Mouse (Mus musculus): ENCODE data around the gene Ifngr1. TPM values are rescaled to one million over a fixed set of nuclear protein-coding genes. Genes with fewer than 3 reads are reported as not detected.
"Not testable (repeated sequence)": the region's sequence is repeated elsewhere in the genome, so short reads cannot be mapped to it uniquely, and the experiment has no call there.

The Ifngr1 gene
- polyA plus RNA-seq, 1 experiment from 2014 or later: 44.0 TPM

DNA sequence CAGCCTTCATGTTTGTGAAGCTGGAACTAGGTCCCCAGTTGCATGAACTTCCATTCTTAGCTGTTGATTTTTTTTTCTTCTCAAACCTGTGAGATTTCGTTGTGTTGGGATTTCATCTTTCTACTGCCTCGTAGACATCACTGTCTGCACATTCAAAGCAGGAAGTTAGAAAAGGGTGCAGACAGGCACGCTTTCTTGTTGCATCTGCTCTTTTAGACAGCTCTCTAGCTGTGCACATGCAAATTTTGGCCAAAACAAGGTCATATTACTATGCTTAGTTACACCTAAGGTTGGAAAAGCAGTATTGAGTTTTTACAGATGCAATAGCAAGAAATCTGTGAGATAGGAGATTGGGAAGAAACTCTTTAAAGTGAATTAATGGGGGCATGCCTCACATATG lies 4.5 kb upstream of the Ifngr1 start:
- no peak for ATAC-seq (ENCODE audit: insufficient read depth)
- 58% methylated on average over 3 of the region's 3 CpGs for WGBS (ENCODE audit: insufficient replicate concordance)
- no peak overlapping the region for H3K4me3 ChIP-seq (replicated peaks)
- H3K4me2 ChIP-seq: no peak overlapping the region
- no peaks in the 10 kb centered on the region for H3K9me3 ChIP-seq (replicated peaks)
- no peak overlapping the region for H3K27ac ChIP-seq (replicated peaks)
- H3K4me1 ChIP-seq (replicated peaks): peaks cover 75% of the 10 kb centered on the region
- H3K27me3 ChIP-seq: no peaks in the 10 kb centered on the region
- no peaks in the 10 kb centered on the region for H3K36me3 ChIP-seq (replicated peaks)
- no peak overlapping the region for H3K9ac ChIP-seq

DNA sequence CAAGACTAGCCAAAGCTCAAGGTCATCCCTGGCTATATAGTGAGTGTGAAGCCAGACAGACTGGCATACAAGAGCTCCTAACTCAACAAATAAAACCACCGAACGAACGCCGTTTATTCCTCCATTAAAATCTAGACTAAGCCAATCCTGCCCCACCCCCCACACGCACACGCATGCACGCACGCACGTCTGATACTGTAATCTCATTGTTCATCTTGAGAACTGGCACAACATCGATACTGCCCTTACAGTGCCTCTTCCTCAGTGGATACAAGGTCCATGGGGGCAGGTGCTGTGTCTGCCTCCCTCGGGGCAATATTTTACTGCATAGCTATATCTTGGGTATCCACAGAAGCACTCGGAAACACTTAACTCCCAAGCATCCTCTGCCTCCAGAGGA lies 2.1 kb upstream of the Ifngr1 start:
- Histone ChIP-seq H3K9ac (no peak overlapping the region), H3K36me3 (replicated peaks) (no peaks in the 10 kb centered on the region), H3K4me2 (no peak overlapping the region), H3K9me3 (replicated peaks) (no peaks in the 10 kb centered on the region), H3K27me3 (no peaks in the 10 kb centered on the region), H3K4me3 (replicated peaks) (no peak overlapping the region), H3K27ac (replicated peaks) (no peak overlapping the region), H3K4me1 (replicated peaks) (peaks cover 74% of the 10 kb centered on the region)
- 58% methylated on average over 12 of the region's 12 CpGs for WGBS (ENCODE audit: insufficient replicate concordance)
- no peak for ATAC-seq (ENCODE audit: insufficient read depth)

DNA sequence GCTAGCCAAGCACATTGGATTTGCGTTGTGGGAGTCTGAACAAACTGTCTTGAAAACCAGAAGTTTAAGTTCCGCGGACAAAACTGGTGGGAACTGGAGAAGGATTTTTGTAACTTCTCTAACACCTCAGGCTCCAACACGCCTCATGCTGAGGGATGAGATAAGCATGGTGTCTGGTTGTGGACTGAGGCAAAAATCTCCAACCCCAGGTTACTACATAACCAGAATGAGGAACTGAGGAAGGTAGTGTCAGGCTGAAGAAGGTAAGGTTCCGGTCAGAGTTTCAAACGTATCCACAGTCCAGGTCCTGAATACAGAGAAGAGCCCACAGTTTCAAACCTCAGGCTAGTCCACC lies 486 bp upstream of the Ifngr1 start:
- Histone ChIP-seq H3K4me3 (replicated peaks) (peak overlapping the region; percentile 76), H3K36me3 (replicated peaks) (0 out of 2 replicates have a peak, but pooled peaks cover 5% of the 10 kb centered on the region), H3K9me3 (replicated peaks) (no peaks in the 10 kb centered on the region), H3K27ac (replicated peaks) (peak overlapping the region; percentile 80), H3K4me2 (peak overlapping the region; percentile 83), H3K9ac (peak overlapping the region; percentile 42), H3K4me1 (replicated peaks) (peaks cover 68% of the 10 kb centered on the region), H3K27me3 (no peaks in the 10 kb centered on the region)
- WGBS (ENCODE audit: insufficient replicate concordance): 4% methylated on average over 6 of the region's 6 CpGs
- ATAC-seq (ENCODE audit: insufficient read depth): peak; percentile 35

DNA sequence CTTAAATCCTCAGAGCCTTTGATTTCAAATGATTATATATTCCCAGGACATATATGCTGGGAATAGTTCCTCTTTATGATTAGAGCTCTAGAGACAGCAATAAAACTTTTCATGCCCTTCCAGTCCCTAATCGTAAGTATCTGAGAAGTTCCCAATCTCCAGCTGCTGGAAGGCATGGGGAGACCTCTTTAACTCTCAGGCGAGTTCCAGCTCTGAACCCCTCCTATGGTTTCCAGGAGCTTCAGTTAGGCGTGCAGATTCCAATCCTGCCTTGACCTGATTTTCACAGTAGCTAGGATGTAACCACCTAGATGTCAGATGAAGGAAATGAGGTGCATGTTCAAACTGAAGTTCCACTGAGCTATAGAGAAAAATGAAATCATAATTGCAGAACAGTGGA lies 807 bp downstream of the Ifngr1 start:
- 1% methylated on average over 3 of the region's 3 CpGs for WGBS (ENCODE audit: insufficient replicate concordance)
- peak overlapping the region; percentile 83 for H3K27ac ChIP-seq (replicated peaks)
- no peaks in the 10 kb centered on the region for H3K27me3 ChIP-seq
- peak overlapping the region; percentile 76 for H3K4me3 ChIP-seq (replicated peaks)
- H3K9me3 ChIP-seq (replicated peaks): no peaks in the 10 kb centered on the region
- peak overlapping the region; percentile 83 for H3K4me2 ChIP-seq
- no peak for ATAC-seq (ENCODE audit: insufficient read depth)
- H3K4me1 ChIP-seq (replicated peaks): peaks cover 65% of the 10 kb centered on the region
- 0 out of 2 replicates have a peak, but pooled peaks cover 5% of the 10 kb centered on the region for H3K36me3 ChIP-seq (replicated peaks)
- peak overlapping the region; percentile 71 for H3K9ac ChIP-seq

DNA sequence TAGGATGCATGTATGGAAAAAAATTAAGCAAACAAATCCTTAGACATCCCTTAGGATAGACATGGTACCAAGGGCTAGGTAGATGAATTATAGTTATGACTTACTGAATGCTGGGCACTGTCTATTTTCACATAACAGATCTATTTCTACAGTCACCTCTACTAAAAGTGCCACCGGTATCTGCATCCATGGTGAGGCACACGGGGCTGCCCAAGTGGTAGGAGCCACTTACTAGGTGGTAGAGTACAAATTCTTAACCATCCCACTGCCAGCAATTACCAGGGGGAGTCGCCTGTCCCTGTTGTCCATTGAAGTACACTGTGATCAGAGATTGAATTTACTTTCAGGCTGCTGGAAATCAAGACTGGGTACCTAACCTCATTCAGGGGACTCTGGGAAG lies 1.5 kb downstream of the Ifngr1 start:
- 0 out of 2 replicates have a peak overlapping the region, but pooled peaks have one; percentile 16 for H3K27ac ChIP-seq (replicated peaks)
- H3K9ac ChIP-seq: no peak overlapping the region
- peaks cover 63% of the 10 kb centered on the region for H3K4me1 ChIP-seq (replicated peaks)
- peak overlapping the region; percentile 76 for H3K4me3 ChIP-seq (replicated peaks)
- no peak for ATAC-seq (ENCODE audit: insufficient read depth)
- peaks cover 10% of the 10 kb centered on the region; the same call in 1 of the 2 replicates for H3K36me3 ChIP-seq (replicated peaks)
- H3K27me3 ChIP-seq: no peaks in the 10 kb centered on the region
- peak overlapping the region; percentile 83 for H3K4me2 ChIP-seq
- WGBS (ENCODE audit: insufficient replicate concordance): 46% methylated on average over 3 of the region's 3 CpGs
- H3K9me3 ChIP-seq (replicated peaks): no peaks in the 10 kb centered on the region

DNA sequence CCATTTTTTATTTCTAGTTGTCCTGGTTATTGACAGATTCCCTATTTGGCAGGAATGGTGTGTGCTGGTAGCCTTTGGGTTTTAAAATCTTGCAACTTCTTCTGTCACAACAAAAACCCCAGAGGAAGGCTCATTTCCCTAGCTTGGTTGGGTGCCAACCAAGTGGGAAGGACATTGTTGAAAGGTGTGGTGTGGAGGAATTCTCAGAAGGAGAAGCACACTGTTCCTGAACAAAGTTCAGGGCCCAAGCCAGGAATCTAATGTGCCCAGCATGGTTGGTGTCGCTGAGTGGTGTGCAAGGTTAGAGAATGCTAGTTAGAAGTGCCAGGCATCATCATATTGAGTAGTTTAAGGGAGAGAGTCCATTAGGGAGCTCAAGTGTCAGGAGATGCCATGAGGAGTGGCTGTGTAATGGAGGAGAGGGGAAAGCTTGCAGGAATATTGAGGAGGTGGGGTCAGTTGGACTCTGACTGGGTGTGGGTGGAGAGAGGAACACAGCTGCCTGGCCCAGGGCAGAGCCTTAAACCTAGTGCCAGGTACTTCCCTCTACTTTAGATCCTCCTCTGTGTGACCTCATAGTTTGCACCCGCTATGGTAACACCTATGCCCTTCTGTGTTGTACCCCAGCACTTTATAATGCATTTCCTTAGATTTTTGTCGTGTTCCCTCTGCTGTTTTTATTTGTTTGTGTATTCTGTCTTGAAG lies 2.6 kb downstream of the Ifngr1 start:
- peak overlapping the region; percentile 76 for H3K4me3 ChIP-seq (replicated peaks)
- peaks cover 21% of the 10 kb centered on the region for H3K36me3 ChIP-seq (replicated peaks)
- H3K27me3 ChIP-seq: no peaks in the 10 kb centered on the region
- H3K27ac ChIP-seq (replicated peaks): no peak overlapping the region
- ATAC-seq (ENCODE audit: insufficient read depth): no peak
- no peaks in the 10 kb centered on the region for H3K9me3 ChIP-seq (replicated peaks)
- H3K9ac ChIP-seq: no peak overlapping the region
- WGBS (ENCODE audit: insufficient replicate concordance): 54% methylated on average over 3 of the region's 3 CpGs
- peaks cover 62% of the 10 kb centered on the region for H3K4me1 ChIP-seq (replicated peaks)
- peak overlapping the region; percentile 83 for H3K4me2 ChIP-seq

DNA sequence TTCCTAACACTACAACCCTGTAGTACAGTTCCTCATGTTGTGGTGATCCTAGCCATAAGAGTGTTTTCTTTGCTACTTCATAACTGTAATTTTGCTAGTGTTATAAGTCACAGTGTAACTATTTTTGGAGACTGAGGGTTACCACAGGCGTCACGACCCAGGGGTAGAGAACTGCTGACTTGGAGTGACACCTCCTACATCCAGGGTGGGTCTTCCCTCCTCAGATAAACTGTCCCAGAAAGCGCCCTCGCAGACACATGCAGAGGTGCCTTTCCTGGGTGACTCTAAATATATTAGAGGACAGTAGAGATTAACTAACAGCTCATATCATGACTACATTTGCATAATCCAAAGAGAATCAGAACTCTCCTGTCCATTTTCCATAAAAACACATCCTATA lies 5.1 kb downstream of the Ifngr1 start:
- 29% methylated on average over 4 of the region's 4 CpGs for WGBS (ENCODE audit: insufficient replicate concordance)

DNA sequence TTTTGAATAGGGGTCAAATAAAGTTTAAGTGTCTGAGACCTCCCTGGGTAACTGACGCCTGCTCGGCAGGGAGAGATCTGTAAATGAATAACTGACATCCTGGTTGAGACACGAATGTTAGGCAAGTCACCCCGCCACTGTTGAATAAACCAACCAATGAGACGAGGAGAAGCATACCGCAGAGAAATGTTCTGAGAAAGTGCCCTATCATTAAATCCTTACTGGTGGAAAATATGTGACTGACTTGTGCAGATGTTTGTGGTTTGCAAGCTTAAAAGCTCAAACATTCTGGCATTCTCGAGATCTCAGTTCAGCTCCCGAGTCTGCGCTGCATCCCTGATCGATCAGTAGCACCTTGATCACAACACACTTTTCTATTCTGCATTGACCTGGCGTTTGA lies 6.3 kb downstream of the Ifngr1 start:
- Histone ChIP-seq H3K4me2 (no peak overlapping the region), H3K27me3 (no peaks in the 10 kb centered on the region), H3K9ac (no peak overlapping the region), H3K27ac (replicated peaks) (no peak overlapping the region), H3K36me3 (replicated peaks) (peaks cover 52% of the 10 kb centered on the region), H3K4me1 (replicated peaks) (peaks cover 27% of the 10 kb centered on the region), H3K9me3 (replicated peaks) (no peaks in the 10 kb centered on the region), H3K4me3 (replicated peaks) (no peak overlapping the region)
- WGBS (ENCODE audit: insufficient replicate concordance): 68% methylated on average over 11 of the region's 11 CpGs
- ATAC-seq (ENCODE audit: insufficient read depth): no peak

More for the DNA sequence above, 5.1 kb downstream of the Ifngr1 start:
- H3K27ac ChIP-seq (replicated peaks): no peak overlapping the region
- no peak overlapping the region for H3K4me3 ChIP-seq (replicated peaks)
- no peaks in the 10 kb centered on the region for H3K9me3 ChIP-seq (replicated peaks)
- H3K4me2 ChIP-seq: no peak overlapping the region
- no peak for ATAC-seq (ENCODE audit: insufficient read depth)
- H3K36me3 ChIP-seq (replicated peaks): peaks cover 40% of the 10 kb centered on the region
- no peaks in the 10 kb centered on the region for H3K27me3 ChIP-seq
- no peak overlapping the region for H3K9ac ChIP-seq
- H3K4me1 ChIP-seq (replicated peaks): peaks cover 38% of the 10 kb centered on the region

DNA sequence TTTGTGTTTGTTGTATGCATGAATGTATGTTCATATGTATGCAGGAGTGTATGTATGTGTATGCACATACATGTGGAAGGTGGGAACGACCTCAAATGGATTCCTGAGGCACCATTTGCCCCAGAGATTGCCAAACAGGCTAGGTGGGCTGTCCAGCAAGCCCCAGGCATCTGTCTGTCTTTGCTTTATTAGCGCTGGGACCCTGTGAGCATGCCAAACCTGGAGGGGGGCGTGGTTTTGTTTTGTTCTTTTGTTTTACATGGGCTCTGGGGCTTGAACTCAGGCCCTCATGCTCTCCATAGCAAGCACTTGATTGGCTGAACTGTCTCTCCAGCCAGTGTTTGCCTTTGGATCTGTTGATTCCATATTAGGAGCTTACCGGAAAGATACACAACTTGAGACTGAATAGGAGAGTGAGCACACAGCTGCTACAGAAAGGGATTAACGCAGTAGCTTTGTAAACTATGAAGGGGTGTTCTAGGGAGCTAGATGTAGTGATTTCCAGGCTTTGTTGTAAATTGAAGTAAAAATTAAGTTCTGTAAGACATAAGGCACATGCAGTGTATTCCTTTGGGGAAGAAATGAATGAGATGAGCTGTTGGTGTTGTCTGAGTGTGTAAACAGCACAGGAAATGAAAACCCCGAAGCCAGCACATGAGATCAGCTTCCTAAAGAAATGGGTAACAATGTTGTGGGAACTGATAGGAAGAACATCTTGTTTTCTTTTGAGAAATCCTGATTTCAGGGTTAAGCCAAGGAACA lies 7.8 kb downstream of the Ifngr1 start:
- Histone ChIP-seq H3K36me3 (replicated peaks) (peaks cover 66% of the 10 kb centered on the region), H3K9me3 (replicated peaks) (no peaks in the 10 kb centered on the region), H3K9ac (no peak overlapping the region), H3K27ac (replicated peaks) (no peak overlapping the region), H3K4me3 (replicated peaks) (no peak overlapping the region), H3K4me1 (replicated peaks) (peaks cover 14% of the 10 kb centered on the region), H3K27me3 (no peaks in the 10 kb centered on the region), H3K4me2 (no peak overlapping the region)
- 68% methylated on average over 6 of the region's 6 CpGs for WGBS (ENCODE audit: insufficient replicate concordance)
- no peak for ATAC-seq (ENCODE audit: insufficient read depth)

DNA sequence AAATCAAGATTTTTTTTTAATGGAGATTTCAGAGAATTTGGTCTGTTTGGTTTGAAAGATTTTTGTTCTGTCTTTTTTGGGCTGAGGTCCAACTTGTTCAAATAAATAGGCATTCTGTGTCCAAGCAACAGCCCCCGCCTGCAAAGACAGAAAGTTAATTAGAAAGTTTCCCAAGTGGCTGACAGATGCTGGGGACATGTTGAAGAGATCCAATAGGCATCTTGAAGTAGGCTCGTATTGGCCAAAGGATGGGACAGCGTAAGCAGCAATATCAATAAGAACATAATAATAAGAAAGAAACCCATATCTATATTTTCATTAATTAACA lies 8.3 kb downstream of the Ifngr1 start:
- 68% methylated on average over 3 of the region's 3 CpGs for WGBS (ENCODE audit: insufficient replicate concordance)
- Histone ChIP-seq H3K9me3 (replicated peaks) (no peaks in the 10 kb centered on the region), H3K36me3 (replicated peaks) (peaks cover 72% of the 10 kb centered on the region), H3K4me3 (replicated peaks) (no peak overlapping the region), H3K27me3 (no peaks in the 10 kb centered on the region), H3K4me1 (replicated peaks) (peaks cover 10% of the 10 kb centered on the region; the same call in 1 of the 2 replicates), H3K27ac (replicated peaks) (no peak overlapping the region), H3K4me2 (no peak overlapping the region), H3K9ac (no peak overlapping the region)
- ATAC-seq (ENCODE audit: insufficient read depth): no peak

DNA sequence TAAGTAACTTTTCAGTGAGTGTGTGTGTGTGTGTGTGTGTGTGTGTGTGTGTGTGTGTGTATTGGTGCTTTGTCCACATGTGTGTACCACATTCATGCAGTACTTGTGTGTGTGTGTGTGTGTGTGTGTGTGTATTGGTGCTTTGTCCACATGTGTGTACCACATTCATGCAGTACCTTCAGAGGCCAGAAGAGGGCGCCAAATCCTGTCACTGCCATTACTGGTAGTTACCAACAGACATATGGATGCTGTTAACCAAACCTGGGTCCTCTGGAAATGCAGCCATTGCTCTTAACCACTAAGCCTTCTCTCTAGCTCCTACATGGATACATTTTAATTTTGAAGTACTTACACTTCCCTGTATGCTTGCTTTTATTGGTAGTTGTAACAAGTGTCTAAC lies 9.8 kb downstream of the Ifngr1 start:
- H3K9me3 ChIP-seq (replicated peaks): not testable (repeated sequence)

More for the DNA sequence above, 9.8 kb downstream of the Ifngr1 start:
- not testable (repeated sequence) for H3K4me3 ChIP-seq (replicated peaks); H3K4me2 ChIP-seq; H3K27ac ChIP-seq (replicated peaks); H3K4me1 ChIP-seq (replicated peaks); H3K9ac ChIP-seq; H3K27me3 ChIP-seq; ATAC-seq (ENCODE audit: insufficient read depth)
- 28% methylated on average over 1 of the region's 1 CpGs for WGBS (ENCODE audit: insufficient replicate concordance)
- peaks cover 81% of the 10 kb centered on the region for H3K36me3 ChIP-seq (replicated peaks)
